Mouse (Mus musculus) brain, embryonic 14.5 days (tissue): ENCODE results near the gene Sh3kbp1.

Experiments used
- CTCF ChIP-seq: fragments of 200-500 bp; IDR thresholded peaks from 2 replicates; pipeline ENCODE4 v1.5.1; 2012; ENCODE audit warnings: inconsistent platforms, mild to moderate bottlenecking, moderate library complexity, borderline replicate concordance; ENCODE audit not compliant: insufficient read depth, insufficient read length; ENCODE audit errors: extremely low read depth
- POLR2A ChIP-seq: fragments of 200-500 bp; IDR thresholded peaks from 2 replicates; pipeline ENCODE4 v1.6.1; 2012; ENCODE audit warnings: mild to moderate bottlenecking, inconsistent platforms, borderline replicate concordance; ENCODE audit not compliant: poor library complexity, insufficient read depth, insufficient read length, severe bottlenecking; ENCODE audit errors: extremely low read depth

DNA sequence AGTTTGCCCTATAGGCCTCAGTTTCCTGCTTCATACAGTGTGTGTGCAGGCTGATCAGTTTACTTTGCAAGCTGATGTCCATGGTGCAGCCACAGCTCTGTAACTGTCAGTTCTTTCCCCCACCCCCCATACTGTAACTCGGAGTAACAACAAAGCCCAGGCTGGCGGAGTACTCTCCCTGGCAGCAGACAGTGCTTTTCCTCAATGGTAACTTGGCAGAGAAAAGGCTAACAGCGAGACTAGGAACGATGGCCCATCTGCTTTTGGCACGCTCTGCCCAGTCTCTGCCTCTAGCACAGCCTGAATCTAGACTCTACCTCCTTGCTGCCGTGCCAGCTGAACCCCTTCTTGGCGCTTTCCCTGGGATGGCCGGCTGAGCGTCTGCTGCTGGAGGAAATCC is 336.9 kb downstream of the Sh3kbp1 start:
- TF ChIP-seq CTCF (no peak), POLR2A (no peak)
